Mouse (Mus musculus): ENCODE data around the gene Pomt1.

The Pomt1 gene

DNA sequence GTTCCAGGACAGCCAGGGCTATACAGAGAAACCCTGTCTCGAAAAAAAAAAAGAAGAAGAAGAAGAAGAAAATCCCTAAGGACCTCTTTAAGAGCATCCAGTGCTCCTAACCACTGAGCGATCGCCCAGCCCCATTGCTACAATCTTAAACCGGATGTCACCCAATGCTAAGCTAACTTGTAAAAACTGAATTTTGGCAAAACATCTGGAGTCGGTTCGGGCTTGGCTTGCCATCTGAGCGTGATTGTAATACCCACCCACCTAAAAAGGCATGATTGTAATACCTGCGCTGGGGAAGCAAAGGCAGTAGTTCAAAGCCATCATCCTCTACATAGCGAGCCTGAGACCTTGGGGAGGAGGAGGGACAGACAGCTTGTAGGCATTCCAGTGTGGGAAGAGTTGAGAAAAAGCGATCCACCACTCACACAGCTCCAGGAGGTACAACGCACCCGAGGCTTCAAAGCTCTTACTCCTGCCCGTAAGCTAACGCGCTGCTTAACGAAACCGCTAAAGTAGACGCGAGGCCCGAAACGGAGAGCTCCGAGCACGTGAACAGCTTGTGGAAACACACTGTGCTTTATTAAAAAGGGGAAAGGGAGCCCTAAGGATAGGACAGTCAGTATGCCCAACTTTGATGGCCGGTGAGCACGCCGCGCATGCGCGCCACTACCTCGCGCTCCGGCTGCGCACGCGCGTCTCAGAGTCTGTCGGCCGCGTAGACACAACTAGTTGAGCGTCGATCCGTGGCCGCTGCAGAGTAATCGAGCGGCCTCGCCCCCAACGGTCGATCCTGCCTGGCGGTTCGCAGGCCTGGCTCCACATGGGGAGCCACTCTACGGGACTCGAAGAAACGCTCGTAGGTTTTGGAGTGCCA, at the start of gene Pomt1:
Pomt1 (plus strand) TSS at position 705 of the 874 bp plus-strand sequence.
- ATAC-seq (ENCODE audit: low TSS enrichment) = peak; percentile 89

DNA sequence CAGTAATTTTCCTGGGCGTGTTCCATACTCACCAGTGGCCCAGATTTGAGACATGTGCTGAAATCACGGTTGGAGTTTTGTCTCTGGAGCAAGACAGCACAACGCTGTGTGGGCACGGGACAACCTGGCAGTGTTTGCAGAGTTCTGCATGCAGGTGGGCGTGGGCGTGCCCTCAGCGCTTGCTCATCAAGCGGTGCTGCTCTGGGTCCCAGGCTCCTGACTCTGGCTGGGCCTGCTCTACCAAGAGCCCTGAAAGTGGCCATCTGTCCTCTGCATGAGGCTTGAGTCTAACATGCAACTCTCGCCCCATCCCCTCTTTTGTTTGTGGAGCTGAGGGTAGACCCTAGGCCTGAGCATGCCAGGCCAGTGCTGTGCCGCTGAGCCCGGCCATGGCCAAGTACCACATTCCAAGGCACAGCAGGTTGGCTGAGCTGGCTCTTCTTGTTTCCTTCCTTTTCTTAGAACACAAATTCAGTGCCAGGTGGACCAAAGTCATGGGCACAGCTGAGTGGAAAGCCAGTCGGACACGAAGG, 49.3 kb upstream of the Pomt1 start:
- peak; percentile 45 for ATAC-seq (ENCODE audit: low TSS enrichment)

DNA sequence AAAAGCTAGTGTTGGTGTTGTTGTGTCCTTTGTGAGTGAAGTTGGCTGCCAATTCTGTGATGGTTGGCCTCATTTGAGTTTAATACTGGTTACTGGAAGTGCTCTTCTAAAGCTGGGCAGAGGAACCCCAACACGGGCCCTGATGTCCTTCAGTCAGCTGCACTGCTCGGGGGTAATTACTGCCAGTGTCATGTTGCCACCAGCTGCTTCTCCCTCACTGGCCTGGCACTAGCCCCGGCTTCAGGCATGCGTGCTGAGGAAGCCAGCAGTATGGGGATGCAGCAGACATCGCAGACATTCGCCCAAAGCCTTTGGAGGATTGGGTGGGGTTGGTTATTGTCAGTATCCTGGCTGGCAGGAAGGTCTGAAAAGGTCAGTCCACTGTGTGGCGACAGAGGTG, 48.7 kb upstream of the Pomt1 start:
- no peak for ATAC-seq (ENCODE audit: low TSS enrichment)

DNA sequence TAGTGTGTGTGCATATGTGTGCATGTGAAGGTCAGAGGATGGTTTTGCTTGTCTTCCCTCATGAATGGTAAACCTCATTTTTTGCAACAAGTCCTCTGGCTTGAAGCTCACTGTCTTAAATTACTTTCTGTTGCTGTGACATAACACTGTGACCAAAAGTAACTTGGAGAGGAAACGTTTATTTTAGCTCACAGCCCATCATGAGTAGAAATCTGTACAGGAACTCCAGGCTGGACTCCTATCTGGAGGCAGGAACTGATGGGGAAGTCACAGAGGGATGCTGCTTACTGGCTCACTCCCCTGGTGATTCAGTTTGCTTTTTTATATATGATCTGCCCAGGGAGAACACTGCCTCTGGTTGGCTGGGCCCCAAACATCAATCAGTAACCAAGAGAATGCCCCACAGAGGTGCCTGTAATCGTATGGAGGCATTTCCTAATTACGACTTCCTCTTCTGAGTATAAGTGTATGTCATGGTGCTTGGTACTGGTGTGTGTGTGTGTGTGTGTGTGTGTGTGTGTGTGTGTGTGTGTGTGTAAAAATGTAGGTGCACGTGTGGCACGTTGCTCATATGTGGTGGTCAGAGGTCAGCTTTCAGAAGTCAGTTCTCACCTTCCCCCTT, 47.2 kb upstream of the Pomt1 start:
- peak; percentile 56 for ATAC-seq (ENCODE audit: low TSS enrichment)

DNA sequence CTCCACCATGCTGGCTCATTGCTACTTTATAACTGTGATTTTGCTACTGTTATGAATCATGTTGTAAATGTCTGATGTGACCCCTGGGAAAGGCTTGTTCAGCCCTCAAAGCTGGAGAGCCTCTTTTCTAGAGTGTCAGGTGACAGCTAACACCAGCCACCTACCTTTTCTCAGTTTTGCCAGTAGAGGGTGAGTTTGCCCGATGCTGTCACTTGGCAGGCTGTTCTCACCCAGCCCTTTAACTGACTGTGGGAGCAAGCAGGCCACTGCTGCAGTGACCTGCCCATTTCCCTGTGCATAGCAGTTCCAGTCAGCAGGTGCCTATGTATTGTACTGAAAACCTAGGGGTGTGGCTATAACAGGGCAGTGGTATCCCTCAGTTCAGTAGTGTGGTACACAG, 45.8 kb upstream of the Pomt1 start:
- no peak for ATAC-seq (ENCODE audit: low TSS enrichment)

DNA sequence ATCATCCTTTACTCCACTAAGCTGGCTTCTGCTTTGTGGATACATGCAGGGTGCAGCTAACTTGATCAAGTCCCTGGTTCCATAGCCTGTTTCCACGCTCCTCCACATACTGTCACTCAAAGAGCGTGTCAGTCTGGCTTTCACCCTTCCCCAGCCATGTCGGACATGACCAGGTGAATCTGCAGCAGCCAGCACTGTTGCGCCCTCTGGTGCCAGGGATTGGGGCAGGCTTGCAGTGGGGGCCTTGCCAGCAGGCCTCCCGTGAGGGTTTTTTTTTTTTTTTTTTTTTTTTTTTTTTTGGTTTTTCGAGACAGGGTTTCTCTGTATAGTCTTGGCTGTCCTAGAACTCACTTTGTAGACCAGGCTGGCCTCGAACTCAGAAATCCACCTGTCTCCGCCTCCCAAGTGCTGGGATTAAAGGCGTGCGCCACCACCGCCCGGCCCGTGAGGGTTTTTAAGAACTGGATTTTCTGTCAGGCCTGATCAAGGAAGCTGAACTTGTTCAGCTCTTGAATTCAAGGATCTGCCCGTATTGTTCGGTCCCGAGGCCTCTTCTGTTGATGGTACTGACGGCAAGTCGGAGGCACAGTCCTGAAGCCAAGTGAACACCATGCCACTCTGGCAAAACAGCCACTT, 44.4 kb upstream of the Pomt1 start:
- no peak for ATAC-seq (ENCODE audit: low TSS enrichment)

DNA sequence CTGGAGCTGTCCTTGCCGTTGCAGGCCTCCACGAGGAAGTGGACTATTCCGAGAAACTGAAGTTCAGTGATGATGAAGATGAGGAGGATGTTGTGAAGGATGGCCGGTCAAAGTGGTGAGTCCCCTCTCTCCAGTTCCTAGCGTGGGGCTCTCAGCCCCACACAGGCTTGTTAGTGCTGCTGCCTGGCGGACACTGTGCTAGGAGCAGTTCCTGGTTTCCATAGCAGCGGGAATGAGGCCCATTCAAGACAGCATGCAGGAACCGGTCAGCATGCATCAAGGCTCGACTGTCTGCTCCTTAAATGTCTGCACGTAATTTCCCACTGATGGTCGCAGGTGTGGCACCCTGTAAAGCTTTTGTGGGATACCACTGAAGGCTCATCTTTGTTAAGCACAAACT, 37.4 kb upstream of the Pomt1 start:
- ATAC-seq (ENCODE audit: low TSS enrichment) = no peak

DNA sequence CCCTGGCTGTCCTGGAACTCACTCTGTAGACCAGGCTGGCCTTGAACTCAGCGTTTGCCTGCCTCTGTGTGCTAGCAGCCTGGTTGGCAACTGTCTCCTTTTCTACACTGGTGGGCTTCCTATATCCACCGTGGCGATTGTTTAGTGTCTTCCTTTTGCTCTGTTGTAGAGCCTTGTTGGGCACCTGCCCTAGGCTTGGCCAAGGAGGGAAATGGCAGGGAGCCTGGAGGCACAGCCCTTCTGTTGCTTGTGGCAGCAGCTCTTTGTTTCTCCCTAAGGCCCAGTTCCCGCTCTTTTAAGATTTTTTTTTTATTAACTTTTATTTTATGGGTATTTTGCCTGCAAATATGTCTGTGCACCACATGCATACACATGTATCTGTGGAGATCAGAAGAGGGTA, 36.4 kb upstream of the Pomt1 start:
- ATAC-seq (ENCODE audit: low TSS enrichment) = no peak

DNA sequence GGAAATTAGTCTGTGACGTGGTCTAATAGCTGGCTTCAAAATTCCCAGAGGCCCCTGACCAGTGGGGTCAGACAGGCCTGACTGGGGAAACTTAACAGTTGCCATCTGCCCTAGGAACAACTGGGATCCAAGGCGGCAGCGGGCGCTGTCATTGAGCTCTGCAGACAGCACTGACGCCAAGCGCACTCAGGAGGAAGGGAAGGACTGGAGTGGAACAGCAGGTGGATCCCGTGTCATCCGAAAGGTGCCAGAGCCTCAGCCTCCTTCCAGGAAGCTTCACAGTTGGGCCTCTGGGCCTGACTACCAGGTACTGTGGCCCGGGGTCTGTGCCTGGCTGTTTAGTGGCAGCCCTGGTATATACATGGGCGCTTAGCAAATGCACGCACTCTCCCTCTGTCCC, 35.7 kb upstream of the Pomt1 start:
- ATAC-seq (ENCODE audit: low TSS enrichment) = no peak

DNA sequence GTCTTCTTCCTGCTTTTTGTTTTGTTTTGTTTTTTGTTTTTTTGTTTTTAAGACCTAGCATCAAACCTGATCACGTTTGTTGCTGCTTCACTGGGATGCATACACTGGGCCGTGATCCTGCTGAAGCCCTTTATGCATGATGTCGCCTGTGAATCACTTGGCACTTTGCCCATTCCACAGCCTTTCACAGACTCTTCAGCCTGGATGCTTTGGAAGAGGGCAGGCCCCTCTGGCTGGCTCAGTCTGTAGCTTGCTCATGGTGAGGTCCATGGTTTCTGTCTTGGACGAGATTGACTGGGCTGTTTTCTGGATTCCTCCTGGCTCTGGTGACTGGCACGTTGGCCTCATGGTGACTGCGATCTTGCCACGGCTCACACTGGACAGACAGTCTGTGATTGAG, 34.9 kb upstream of the Pomt1 start:
- no peak for ATAC-seq (ENCODE audit: low TSS enrichment)

DNA sequence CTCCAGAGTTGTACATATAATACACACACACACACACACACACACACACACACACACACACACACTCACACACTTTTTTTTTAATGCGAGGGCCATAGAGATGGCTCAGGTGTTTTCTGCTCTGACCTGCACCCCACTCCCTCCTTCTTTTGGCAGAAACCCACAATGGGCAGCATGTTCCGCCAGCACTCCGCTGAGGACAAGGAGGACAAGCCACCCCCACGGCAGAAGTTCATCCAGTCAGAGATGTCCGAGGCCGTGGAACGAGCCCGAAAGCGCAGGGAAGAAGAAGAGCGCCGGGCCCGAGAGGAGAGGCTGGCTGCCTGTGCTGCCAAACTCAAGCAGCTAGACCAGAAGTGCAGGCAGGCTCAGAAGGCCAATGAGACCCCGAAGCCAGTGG, 32.5 kb upstream of the Pomt1 start:
- ATAC-seq (ENCODE audit: low TSS enrichment) = no peak

DNA sequence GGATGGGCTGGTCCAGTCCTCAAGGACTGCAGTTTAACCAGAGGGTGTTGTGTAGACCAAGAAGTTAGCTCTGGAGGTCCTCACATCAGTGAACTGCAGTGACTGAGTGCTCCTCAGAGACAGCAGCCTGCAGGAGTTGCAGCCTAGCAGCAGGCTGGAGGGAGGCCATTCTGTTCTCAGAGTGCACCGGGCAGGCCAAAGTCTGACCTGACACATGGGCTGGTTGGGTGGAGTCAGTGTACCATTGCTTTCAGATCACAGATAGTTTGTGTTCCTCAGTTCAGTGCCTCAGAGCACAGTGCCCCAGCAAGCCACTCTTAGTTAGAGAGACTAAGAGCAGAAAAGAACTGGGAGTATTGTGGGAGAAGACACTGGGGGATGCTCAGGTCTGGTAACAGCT, 28.7 kb upstream of the Pomt1 start:
- ATAC-seq (ENCODE audit: low TSS enrichment) = no peak

DNA sequence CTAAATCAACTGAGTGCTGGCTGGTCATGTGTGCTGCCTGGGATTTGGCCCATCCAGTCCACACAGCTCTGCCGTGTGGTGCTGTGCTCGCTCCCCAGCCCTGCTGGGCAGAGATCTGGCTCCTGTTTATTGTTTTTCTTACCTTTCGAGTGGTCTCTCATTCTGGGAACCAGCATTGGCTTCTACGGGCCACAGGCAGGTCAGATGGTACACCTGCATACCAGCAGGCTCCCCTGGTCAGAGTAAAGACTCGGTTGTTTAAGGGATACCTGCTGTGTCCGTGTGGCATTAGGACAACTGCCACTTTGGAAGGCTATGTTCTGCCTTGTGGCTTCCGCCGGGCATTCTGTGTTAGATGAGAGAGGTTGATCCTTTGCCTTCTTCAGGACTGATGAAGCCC, 24.7 kb upstream of the Pomt1 start:
- no peak for ATAC-seq (ENCODE audit: low TSS enrichment)

DNA sequence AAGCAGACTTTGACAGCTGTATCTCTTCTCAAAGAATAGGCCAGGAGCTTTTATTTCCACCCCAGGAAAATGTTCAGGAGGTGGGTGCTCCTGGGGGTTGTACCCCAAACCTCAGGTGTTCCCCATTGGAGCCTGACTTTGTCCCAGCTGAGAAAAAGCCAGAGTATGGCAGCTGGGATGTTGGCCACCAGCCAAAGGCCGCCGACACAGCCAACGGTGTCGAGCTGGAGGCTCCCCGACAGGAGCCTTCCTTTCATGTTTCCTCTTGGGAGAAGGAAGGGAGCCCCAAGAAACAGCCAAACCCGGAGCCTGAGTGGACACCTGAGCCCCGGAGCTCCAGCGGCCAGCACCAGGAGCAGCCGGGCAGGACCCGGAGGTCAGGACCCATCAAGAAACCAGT, 23.4 kb upstream of the Pomt1 start:
- ATAC-seq (ENCODE audit: low TSS enrichment) = no peak

DNA sequence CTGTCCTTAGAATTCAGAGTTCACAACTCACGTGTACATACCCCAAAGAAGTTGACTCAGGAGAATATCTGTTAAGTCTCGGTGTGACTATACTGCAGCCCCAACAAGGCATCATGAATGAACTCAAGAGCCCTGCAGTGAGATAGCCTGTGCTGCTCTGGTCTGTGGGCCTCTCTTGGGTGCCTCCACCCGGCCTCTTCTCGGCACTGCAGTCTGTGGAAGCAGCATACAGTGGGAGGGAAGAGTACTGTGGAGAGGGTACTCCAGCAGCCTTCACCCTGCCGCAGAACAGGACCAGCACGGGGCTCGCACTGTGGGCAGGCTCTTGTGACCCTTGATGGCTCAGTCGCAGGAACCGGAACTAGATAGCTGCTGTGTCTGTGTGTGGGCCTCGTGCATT, 20.8 kb upstream of the Pomt1 start:
- no peak for ATAC-seq (ENCODE audit: low TSS enrichment)

DNA sequence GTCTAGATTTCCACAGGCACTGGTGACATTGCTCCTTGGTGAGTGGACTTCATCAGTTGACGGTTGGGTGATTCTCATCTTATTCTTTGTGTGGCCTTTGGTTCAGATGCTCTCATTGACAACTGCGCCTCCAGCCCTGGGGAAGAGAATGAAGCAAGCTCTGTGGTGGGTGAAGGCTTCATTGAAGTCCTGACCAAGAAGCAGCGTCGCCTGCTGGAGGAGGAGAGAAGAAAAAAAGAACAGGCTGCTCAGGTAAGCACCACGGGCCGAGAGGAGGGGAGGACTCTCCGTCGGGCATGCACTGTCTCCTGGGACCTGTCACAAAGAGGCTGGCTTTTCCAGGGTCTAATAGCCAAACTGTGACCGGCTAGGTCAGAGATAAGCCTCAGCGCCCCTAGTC, 19.9 kb upstream of the Pomt1 start:
- no peak for ATAC-seq (ENCODE audit: low TSS enrichment)

DNA sequence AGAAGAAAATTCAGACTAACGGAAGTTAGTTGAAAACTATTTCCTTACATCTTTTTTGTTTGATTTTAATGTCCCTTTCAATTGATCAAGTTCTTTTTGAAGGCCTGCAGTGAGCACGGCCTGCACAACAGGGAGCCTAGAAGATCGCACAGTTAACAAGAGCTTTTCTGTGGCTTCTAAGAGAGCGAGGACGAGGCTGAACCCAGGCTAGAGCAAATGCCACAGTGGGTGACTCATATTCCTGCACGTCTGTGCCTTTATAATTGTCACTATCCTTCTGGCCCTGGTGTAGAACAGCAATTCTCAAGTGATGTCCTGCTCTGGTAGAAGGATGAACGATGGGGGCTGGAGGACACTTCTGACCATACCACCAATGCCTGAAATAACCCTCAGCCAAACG, 18.7 kb upstream of the Pomt1 start:
- ATAC-seq (ENCODE audit: low TSS enrichment) = no peak

DNA sequence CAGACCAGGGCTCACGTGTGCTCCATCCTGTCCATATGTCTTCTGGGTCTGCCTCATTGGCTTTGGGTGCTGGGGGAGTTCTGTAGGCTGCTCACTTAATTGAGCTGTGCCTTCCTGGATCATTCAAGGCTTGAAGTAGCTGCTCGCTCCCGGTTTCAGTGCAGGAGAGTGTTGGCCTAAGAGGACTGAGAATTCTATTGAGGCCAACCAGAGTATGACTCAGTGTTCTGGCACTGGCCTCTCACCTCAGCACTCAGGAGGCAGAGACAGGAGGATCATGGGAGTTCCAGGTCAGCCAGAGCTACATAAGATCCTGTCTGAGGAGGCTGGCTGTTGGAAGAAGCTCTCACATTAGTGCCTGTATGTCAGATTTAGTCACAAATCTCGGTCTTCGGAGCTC, 18.3 kb upstream of the Pomt1 start:
- no peak for ATAC-seq (ENCODE audit: low TSS enrichment)

DNA sequence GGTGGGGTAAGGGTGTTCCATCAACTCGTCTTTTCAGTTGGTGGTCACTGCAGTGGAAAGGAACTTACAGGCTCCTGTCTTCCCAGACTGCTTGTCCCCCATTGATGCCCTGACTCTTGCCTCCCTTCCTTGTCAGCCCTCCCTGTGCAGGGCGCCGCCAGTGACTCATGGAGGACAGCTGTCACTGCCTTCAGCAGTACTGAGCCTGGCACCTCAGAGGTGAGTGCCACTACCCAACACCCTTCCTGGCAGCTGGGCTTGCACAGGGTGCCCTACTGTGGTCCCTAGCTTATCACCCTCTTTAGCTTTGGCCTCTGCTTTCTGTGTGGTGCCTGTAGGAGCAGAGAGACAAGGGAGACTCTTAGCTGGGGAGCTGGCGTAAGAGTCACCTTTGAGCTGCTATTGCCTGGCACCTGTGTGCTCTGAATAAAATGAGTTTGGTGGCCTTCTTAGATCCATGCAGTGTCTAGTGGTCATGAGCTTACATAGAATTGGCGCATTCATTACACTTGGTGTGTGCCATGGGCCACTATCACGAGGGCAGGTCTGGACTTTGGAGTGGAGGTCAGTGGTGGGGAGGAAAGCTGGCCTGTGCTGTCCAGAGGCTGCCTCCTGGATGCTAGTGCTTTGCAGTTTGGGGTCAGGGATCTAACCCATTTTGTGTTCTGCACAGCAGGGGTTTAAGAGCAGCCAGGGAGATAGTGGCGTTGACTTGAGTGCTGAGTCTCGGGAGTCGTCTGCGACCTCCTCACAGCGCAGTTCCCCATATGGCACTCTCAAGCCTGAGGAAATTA, 17.7 kb upstream of the Pomt1 start:
- 0 out of 2 replicates have a peak, but pooled peaks have one; percentile 39 for ATAC-seq (ENCODE audit: low TSS enrichment)

DNA sequence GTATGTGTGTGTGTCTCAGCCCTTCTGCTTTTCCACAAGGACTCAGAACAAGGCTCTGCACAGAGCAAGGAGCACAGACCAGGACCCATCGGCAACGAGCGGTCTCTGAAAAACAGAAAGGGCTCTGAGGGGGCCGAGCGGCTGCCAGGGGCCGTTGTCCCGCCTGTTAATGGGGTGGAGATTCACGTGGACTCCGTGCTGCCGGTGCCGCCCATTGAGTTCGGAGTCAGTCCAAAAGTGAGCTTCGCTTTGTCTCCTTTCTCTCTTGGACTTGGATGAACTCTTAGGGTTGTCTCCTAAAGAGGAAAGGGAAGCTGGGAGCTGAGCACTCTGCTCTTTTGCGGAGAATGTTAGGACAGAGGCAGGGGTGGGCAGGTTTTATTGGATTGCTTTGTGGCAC, 16.9 kb upstream of the Pomt1 start:
- no peak for ATAC-seq (ENCODE audit: low TSS enrichment)

DNA sequence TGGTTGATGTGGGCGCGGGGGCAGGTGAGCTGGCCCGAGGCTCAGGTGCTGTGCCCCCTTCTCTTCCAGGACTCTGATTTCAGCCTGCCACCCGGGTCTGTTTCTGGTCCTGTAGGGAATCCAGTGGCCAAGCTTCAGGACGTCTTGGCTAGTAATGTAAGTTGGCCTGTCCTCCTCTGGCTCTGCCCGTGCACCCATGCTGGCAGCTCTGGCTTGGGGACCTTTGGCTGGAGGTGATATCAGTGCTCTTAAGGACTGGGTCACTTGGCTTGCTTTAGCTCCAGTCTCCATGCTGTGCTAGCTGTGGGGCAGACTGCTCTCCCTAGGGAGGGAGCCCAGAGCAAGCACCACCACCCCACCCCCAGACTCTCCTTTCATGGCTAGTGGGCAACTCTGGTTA, 16.4 kb upstream of the Pomt1 start:
- ATAC-seq (ENCODE audit: low TSS enrichment) = no peak

DNA sequence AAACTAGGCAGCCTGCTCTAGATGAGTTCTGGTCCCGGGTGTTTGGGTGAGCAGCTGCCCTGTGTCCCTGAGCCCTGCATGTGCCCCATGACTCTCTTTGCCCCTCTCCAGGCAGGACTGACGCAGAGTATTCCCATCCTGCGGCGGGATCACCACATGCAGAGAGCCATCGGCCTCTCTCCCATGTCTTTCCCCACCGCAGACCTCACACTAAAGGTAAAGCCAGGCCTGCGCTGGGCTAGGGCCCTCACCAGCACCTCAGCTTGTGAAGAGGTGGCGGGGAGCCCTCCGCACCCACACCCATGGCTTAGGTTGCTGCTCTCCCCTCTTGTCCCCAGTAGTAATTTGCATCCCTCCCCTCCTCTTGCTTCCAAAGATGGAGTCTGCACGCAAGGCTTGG, 15.4 kb upstream of the Pomt1 start:
- no peak for ATAC-seq (ENCODE audit: low TSS enrichment)

All from frontal cortex, adult (tissue).